Mouse (Mus musculus) kidney, postnatal 36 days (tissue): ENCODE measurements around the gene Serpinb1a.

Experiments used
- DNase-seq, 2 experiments: peaks; one replicate each; pipeline ENCODE4 v3.0.0; 2021 to 2022; ENCODE audit warnings: mixed read lengths in 2 of 2

Serpinb1a gene

GRCm38 (mm10) chr13:32795166-32795565 is 55.8 kb downstream of the Serpinb1a start:
- peak; percentile 72 to 75 for DNase-seq

GRCm38 (mm10) chr13:32794619-32795018 is 56.4 kb downstream of the Serpinb1a start:
- DNase-seq = peak; percentile 82 to 94
